Mouse (Mus musculus): ENCODE measurements around the gene Scin. TPM values are rescaled to one million over a fixed set of nuclear protein-coding genes. Genes with fewer than 3 reads are reported as not detected.

The Scin gene
- polyA plus RNA-seq, 1 experiment from 2014 or later: not detected

DNA sequence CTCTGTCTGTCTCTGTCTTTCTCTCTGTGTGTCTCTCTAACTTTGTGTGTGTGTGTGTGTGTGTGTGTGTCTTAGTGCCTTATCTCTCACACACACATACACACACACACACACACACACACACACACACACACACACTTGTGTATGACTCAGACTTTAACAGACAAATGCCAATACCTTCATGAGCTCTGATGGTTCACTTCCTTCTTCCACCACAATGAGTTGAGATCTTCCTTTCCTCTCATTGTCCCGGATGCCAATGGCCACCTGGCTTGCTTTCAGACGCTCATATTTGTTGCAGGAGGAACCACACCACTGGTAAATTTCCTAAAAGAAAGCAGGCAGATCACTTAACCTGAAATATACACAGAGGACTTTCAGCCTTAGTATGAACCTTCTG, 29.3 kb downstream of the Scin start:
- Histone ChIP-seq H3K4me3 (no peak overlapping the region), H3K4me1 (no peaks in the 10 kb centered on the region), H3K9me3 (replicated peaks) (peaks cover 3% of the 10 kb centered on the region; the same call in 1 of the 2 replicates), H3K9ac (no peak overlapping the region), H3K27ac (no peak overlapping the region), H3K36me3 (ENCODE audit: poor library complexity, severe bottlenecking) (no peaks in the 10 kb centered on the region), H3K27me3 (no peaks in the 10 kb centered on the region), H3K4me2 (no peak overlapping the region)
- WGBS: 78% methylated on average over 2 of the region's 2 CpGs
- ATAC-seq: no peak

DNA sequence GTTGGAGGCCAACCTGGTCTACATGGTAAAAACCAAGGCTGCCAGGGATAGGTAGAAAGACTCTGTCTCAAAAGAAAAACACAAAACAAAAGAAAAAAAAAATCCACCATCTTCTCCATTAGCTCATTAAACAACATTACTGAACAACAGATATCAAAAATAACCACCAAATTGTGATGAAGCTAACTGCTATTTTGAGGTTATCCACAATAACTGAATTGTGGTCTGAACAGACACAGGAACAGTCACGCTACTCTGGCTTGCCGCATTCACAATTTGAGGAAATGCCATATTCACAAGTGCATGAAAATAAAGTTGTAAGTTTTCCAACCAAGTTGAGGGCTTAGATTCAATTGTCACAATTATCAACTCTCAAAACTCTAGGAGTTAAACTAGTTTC, 31.7 kb downstream of the Scin start:
- H3K27ac ChIP-seq: no peak overlapping the region
- WGBS: 99% methylated on average over 2 of the region's 2 CpGs
- no peak for ATAC-seq
- no peaks in the 10 kb centered on the region for H3K4me1 ChIP-seq
- no peak overlapping the region for H3K9ac ChIP-seq
- no peak overlapping the region for H3K4me2 ChIP-seq
- no peaks in the 10 kb centered on the region for H3K27me3 ChIP-seq
- H3K36me3 ChIP-seq (ENCODE audit: poor library complexity, severe bottlenecking): no peaks in the 10 kb centered on the region
- H3K4me3 ChIP-seq: no peak overlapping the region
- peaks cover 3% of the 10 kb centered on the region; the same call in 1 of the 2 replicates for H3K9me3 ChIP-seq (replicated peaks)

DNA sequence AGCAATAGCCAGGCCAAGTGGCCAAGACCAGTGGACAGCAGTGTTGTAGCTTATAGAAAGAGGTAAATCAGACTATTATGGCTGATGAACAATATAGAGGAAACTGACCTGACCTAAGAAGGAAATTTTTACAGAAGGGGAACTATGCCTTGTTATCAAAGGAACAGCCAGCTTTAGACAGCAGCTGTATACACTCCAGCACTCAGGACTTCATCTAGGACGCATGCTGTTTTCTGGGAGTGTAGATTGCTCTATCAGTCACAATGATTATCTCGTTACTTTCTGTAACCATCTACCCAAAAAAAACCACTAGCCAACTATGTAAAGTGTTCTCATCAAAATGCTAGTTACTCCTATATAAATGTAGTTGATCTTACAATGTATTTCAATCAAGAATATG, 34.6 kb downstream of the Scin start:
- no peak overlapping the region for H3K27ac ChIP-seq
- H3K36me3 ChIP-seq (ENCODE audit: poor library complexity, severe bottlenecking): no peaks in the 10 kb centered on the region
- H3K9me3 ChIP-seq (replicated peaks): peaks cover 3% of the 10 kb centered on the region; the same call in 1 of the 2 replicates
- H3K4me1 ChIP-seq: no peaks in the 10 kb centered on the region
- ATAC-seq: no peak
- H3K27me3 ChIP-seq: no peaks in the 10 kb centered on the region
- H3K4me2 ChIP-seq: no peak overlapping the region
- no peak overlapping the region for H3K4me3 ChIP-seq
- 76% methylated on average over 2 of the region's 2 CpGs for WGBS
- no peak overlapping the region for H3K9ac ChIP-seq

DNA sequence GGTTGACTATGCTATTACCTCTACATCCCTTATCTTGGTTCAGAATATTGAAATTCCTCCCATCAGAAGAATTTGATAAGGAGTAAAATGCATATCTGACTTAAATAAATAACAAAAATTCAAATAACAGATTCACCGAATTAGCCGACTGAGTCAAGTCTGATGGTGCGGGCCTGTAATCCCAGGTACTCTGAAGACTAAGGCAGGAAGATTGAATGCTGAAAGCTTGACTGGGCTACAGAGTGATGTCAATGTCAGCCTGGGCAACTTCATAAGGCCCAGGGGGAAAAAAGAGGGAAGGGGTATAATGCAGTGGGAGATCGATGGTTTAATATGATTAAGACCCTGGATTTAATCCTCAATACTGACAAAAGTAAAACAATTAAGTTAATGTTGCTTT, 36.6 kb downstream of the Scin start:
- Histone ChIP-seq H3K4me3 (no peak overlapping the region), H3K27me3 (no peaks in the 10 kb centered on the region), H3K9me3 (replicated peaks) (no peaks in the 10 kb centered on the region), H3K4me1 (no peaks in the 10 kb centered on the region), H3K27ac (no peak overlapping the region), H3K9ac (no peak overlapping the region), H3K4me2 (no peak overlapping the region), H3K36me3 (ENCODE audit: poor library complexity, severe bottlenecking) (no peaks in the 10 kb centered on the region)
- WGBS: 95% methylated on average over 4 of the region's 4 CpGs
- no peak for ATAC-seq

DNA sequence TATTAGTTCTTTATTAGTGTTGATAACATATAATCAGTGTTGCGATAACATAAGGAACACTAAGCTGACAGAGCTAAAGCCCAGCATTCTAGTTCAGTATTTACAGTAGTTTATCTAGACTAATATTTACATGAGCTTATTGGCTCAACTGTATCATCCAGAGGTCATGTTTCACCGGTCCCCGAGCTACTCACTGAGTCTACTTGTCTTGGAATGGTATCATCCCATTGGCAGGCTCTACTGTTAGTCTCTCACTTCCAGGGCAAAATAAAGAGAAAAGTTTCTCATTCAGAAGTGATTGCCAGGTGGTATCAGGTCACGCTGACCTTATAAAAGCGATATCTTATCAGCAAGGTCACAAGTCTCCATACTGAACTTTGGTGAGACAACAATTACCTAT, 37.0 kb downstream of the Scin start:
- no peaks in the 10 kb centered on the region for H3K27me3 ChIP-seq
- H3K27ac ChIP-seq: no peak overlapping the region
- WGBS: 94% methylated on average over 5 of the region's 5 CpGs
- H3K9me3 ChIP-seq (replicated peaks): no peaks in the 10 kb centered on the region
- no peak overlapping the region for H3K9ac ChIP-seq
- no peak for ATAC-seq
- H3K4me3 ChIP-seq: no peak overlapping the region
- no peaks in the 10 kb centered on the region for H3K36me3 ChIP-seq (ENCODE audit: poor library complexity, severe bottlenecking)
- no peak overlapping the region for H3K4me2 ChIP-seq
- no peaks in the 10 kb centered on the region for H3K4me1 ChIP-seq

DNA sequence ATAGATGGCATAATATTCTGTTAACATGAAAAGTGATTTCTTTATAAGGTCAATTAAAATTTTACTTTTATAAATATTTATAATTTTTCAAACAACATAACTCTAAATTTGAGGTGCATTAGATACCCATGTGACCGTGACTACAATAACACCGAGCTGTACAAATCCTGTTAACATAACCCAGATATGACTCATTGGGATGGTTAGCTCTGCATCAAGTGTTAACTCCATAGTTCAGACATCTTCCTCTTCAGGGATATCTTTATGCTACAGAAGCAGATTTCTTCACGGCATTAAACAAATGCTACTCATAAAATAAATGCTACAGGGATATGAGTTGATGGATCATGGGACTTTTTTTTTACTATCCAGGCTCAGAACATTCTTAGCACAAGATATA, 37.6 kb downstream of the Scin start:
- no peak overlapping the region for H3K9ac ChIP-seq
- H3K4me3 ChIP-seq: no peak overlapping the region
- H3K27me3 ChIP-seq: no peaks in the 10 kb centered on the region
- H3K4me1 ChIP-seq: no peaks in the 10 kb centered on the region
- no peaks in the 10 kb centered on the region for H3K9me3 ChIP-seq (replicated peaks)
- H3K36me3 ChIP-seq (ENCODE audit: poor library complexity, severe bottlenecking): no peaks in the 10 kb centered on the region
- 92% methylated on average over 3 of the region's 3 CpGs for WGBS
- no peak for ATAC-seq
- no peak overlapping the region for H3K4me2 ChIP-seq
- no peak overlapping the region for H3K27ac ChIP-seq

DNA sequence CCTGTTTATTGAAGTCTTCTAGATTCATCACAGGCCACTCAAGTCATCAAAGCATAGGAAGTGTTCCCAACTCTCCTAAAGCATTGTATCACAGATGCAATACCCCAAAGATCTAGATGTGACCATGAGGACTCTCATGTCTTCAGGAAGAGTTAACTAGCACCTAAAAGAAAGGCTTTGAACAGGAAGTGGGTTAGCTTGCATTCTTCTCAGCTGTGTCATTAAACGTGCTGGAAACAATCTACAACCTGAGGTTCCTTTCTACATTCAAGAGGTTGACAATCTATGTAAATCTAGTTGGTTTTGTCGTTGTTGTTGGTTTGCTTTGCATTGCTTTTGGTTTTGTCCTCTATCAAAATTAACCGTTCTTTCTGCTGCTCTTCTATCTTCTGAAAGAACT, 44.0 kb downstream of the Scin start:
- ATAC-seq: no peak
- no peak overlapping the region for H3K4me2 ChIP-seq
- WGBS: 83% methylated on average over 3 of the region's 3 CpGs
- no peaks in the 10 kb centered on the region for H3K4me1 ChIP-seq
- H3K36me3 ChIP-seq (ENCODE audit: poor library complexity, severe bottlenecking): no peaks in the 10 kb centered on the region
- no peak overlapping the region for H3K4me3 ChIP-seq
- no peaks in the 10 kb centered on the region for H3K9me3 ChIP-seq (replicated peaks)
- H3K27me3 ChIP-seq: no peaks in the 10 kb centered on the region
- no peak overlapping the region for H3K27ac ChIP-seq
- no peak overlapping the region for H3K9ac ChIP-seq

DNA sequence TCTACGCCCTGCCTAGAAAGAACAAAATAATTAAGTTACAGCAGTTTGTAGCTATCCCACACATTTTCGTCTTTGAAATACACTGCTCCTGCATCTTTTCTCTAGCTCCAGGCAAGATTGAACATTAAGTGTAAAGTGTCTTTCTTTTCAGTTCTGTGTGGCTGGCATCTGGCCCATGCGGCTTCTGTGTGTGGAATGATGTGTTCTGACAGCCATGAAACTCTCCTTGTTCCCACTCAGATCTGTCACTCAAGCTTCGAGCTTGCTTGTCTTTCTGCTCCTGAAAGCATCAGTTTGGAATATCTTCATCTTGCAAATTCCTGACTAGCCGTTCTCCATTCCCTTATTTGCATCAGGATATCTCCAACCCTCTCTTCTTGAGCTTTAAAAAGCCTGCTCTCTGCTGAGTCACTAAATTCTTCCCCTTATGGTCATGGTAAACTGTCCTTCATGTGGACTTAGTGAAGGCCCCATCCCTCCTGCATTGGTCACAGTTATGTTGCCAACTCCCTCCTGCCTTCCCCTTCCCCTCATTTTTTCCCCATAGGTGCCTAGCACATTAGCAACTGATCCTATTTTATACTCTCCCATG, 48.2 kb downstream of the Scin start:
- H3K9me3 ChIP-seq (replicated peaks): no peaks in the 10 kb centered on the region
- ATAC-seq: no peak; the same call in 1 of the 2 replicates
- H3K9ac ChIP-seq: no peak overlapping the region
- 65% methylated on average over 5 of the region's 5 CpGs for WGBS
- no peaks in the 10 kb centered on the region for H3K36me3 ChIP-seq (ENCODE audit: poor library complexity, severe bottlenecking)
- no peak overlapping the region for H3K4me3 ChIP-seq
- no peak overlapping the region for H3K27ac ChIP-seq
- no peaks in the 10 kb centered on the region for H3K4me1 ChIP-seq
- no peak overlapping the region for H3K4me2 ChIP-seq
- H3K27me3 ChIP-seq: no peaks in the 10 kb centered on the region

DNA sequence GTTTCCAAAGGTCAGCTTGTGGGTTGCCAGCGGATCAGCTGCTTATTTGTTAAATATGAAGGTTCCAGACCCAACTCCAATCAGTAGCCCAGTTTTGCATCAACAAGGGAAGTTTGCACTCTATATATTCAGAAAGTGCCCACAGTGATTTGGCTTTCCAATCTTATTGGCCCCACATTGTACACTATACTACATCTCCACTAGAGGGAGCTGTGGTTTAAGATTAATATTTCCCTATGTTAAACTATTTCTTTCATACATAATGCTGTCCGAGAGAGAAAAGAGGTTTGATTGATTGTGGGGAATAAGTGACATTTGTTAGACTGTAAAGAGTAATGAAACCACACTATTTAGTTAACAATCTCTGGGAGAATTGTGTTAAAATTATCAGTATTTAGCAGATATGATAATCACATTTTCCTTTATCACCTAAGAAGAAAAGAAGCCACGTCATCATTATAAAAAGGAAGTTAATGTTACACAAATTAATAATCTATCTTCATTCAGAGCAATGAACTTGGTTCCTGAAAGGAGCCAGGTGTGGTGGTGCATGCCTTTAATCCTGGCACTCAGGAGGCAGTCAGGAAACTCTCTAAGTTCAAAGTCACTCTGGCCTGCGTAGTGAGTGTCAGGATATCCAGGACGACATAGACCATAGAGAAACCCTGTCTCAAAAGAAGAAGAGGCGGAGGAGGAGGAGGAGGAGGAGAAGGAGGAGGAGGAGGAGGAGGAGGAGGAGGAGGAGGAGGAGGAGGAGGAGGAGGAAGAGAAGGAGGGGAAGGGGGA, 51.4 kb downstream of the Scin start:
- Histone ChIP-seq H3K9me3 (replicated peaks) (no peaks in the 10 kb centered on the region), H3K36me3 (ENCODE audit: poor library complexity, severe bottlenecking) (no peaks in the 10 kb centered on the region), H3K4me3 (no peak overlapping the region), H3K27me3 (no peaks in the 10 kb centered on the region), H3K4me2 (no peak overlapping the region), H3K9ac (no peak overlapping the region), H3K4me1 (no peaks in the 10 kb centered on the region), H3K27ac (no peak overlapping the region)
- WGBS: 50% methylated on average over 5 of the region's 6 CpGs
- peak; percentile 63 for ATAC-seq

DNA sequence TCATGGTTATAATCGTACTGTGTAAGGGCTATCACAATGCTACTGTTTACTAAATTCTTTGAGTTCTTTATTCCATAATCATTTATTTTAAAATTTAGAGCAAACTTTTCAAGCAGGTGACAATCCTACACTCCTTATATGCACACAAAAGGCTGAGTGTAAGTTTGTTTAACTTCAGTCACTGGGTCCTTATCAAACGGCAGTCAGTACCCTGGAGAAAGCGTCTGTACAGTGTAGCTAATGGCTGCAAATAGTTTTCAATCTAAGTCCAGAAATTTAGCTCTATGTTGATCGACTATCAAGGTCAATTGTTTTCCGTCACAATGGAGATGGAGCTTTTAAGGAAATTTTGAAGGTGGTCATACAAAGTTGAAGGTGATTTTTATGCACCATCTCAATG, 52.0 kb downstream of the Scin start:
- Histone ChIP-seq H3K4me3 (no peak overlapping the region), H3K9me3 (replicated peaks) (no peaks in the 10 kb centered on the region), H3K27ac (no peak overlapping the region), H3K4me2 (no peak overlapping the region), H3K9ac (no peak overlapping the region), H3K36me3 (ENCODE audit: poor library complexity, severe bottlenecking) (no peaks in the 10 kb centered on the region), H3K4me1 (no peaks in the 10 kb centered on the region), H3K27me3 (no peaks in the 10 kb centered on the region)
- 78% methylated on average over 5 of the region's 5 CpGs for WGBS
- ATAC-seq: peak; percentile 13; the same call in 1 of the 2 replicates

DNA sequence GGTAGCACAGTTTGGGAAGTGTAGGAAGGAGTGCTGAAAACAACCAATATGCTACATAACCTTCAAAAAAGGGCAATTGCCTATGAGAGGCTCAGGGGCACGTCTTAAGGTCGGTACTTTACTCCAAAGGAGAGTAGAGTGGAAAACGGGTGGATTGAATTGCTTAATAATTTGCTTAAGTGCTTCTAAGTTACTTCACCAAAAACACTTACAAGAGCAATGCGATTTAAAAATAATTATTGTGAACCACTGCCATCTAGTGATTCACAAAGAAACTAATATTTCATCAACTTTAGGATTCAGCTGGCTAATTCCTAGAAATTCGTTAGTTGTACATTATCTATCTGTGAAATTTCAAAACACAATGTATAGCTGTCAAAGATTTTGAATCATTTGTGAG, 60.4 kb downstream of the Scin start:
- no peak overlapping the region for H3K4me2 ChIP-seq
- no peak for ATAC-seq
- WGBS: 66% methylated on average over 5 of the region's 5 CpGs

DNA sequence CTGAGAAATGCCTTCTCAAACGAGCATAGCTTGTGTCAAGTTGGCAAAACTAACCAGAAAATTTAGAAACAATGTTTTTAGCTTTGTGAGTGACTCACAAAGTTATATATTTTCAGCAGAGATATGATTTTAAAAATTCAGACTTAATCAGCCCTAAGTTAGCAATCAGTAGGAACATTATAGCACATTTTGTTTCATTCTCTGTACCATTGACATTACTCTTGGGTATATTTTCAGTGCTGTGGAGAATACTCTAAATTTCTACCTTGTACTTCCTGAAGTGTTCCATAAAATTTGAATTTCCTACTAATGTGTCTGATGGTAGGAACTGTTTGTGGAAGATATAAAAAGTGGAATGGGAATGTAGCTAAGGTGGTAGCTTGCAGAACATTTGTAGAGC, 87.0 kb downstream of the Scin start:
- no peaks in the 10 kb centered on the region; the same call in 1 of the 2 replicates for H3K9me3 ChIP-seq (replicated peaks)
- no peaks in the 10 kb centered on the region for H3K4me1 ChIP-seq
- no peak for ATAC-seq
- H3K27ac ChIP-seq: no peak overlapping the region
- H3K4me2 ChIP-seq: no peak overlapping the region
- 51% methylated on average over 1 of the region's 1 CpGs for WGBS
- no peaks in the 10 kb centered on the region for H3K36me3 ChIP-seq (ENCODE audit: poor library complexity, severe bottlenecking)
- H3K4me3 ChIP-seq: no peak overlapping the region
- no peak overlapping the region for H3K9ac ChIP-seq
- H3K27me3 ChIP-seq: no peaks in the 10 kb centered on the region

More for the DNA sequence above, 60.4 kb downstream of the Scin start:
- H3K9ac ChIP-seq: no peak overlapping the region
- no peaks in the 10 kb centered on the region for H3K27me3 ChIP-seq
- no peak overlapping the region for H3K27ac ChIP-seq
- no peaks in the 10 kb centered on the region for H3K4me1 ChIP-seq
- H3K4me3 ChIP-seq: no peak overlapping the region
- H3K36me3 ChIP-seq (ENCODE audit: poor library complexity, severe bottlenecking): no peaks in the 10 kb centered on the region
- no peaks in the 10 kb centered on the region for H3K9me3 ChIP-seq (replicated peaks)
